Mouse (Mus musculus) bone marrow, adult 2 months (tissue): ENCODE results near the gene Diablo.

Source experiments
- CTCF ChIP-seq: fragments of 200-500 bp; IDR thresholded peaks from 2 replicates; pipeline ENCODE4 v1.5.1; 2011; ENCODE audit warnings: low read length, control low read depth; ENCODE audit not compliant: control insufficient read depth, insufficient read depth
- POLR2A ChIP-seq: fragments of 200-500 bp; IDR thresholded peaks from 2 replicates; pipeline ENCODE4 v1.6.1; 2011; ENCODE audit warnings: low read depth, mild to moderate bottlenecking, control low read depth, low read length, borderline replicate concordance; ENCODE audit not compliant: control insufficient read depth

GRCm38 (mm10) chr5:123521621-123522020 lies 2.4 kb downstream of the Diablo start:
- TF ChIP-seq POLR2A, result no peak
- no peak for TF ChIP-seq CTCF
